Mouse (Mus musculus) neural tube, embryonic 12.5 days (tissue): Measurements from ENCODE around the gene Stxbp1. TPM values are rescaled to one million over a fixed set of nuclear protein-coding genes. Genes with fewer than 3 reads are reported as not detected.
A peak's percentile ranks its signal among the peaks of the same experiment; 100 is the strongest.

ENCODE experiments used
- ATAC-seq: fragments of 200-750 bp; cut with Nextera tagmentation; 2 replicates; pipeline ENCODE4 v1.8.0; 2017; ENCODE audit warnings: low read depth, mild to moderate bottlenecking, moderate TSS enrichment, moderate library complexity; ENCODE audit not compliant: low FRiP score
- H3K27ac ChIP-seq: fragments of 300-500 bp; sonication (generic); 2 replicates; pipeline ENCODE4 v1.5.1; 2016
- H3K27me3 ChIP-seq: fragments of 300-500 bp; sonication (generic); replicated peaks from 2 replicates; pipeline ENCODE4 v1.6.1; 2016; ENCODE audit warnings: mild to moderate bottlenecking
- H3K36me3 ChIP-seq: fragments of 300-500 bp; sonication (generic); 2 replicates; pipeline ENCODE4 v1.6.1; 2016; ENCODE audit warnings: mild to moderate bottlenecking
- H3K4me1 ChIP-seq: fragments of 300-500 bp; sonication (generic); 2 replicates; pipeline ENCODE4 v1.6.1; 2016
- H3K4me2 ChIP-seq: fragments of 300-500 bp; sonication (generic); replicated peaks from 2 replicates; pipeline ENCODE4 v1.6.1; 2016; ENCODE audit warnings: mild to moderate bottlenecking
- H3K4me3 ChIP-seq: fragments of 300-500 bp; sonication (generic); 2 replicates; pipeline ENCODE4 v1.5.1; 2016
- H3K9ac ChIP-seq: fragments of 300-500 bp; sonication (generic); 2 replicates; pipeline ENCODE4 v1.6.1; 2016; ENCODE audit warnings: mild to moderate bottlenecking
- H3K9me3 ChIP-seq: fragments of 300-500 bp; sonication (generic); 2 replicates; pipeline ENCODE4 v1.6.1; 2016; ENCODE audit warnings: mild to moderate bottlenecking
- WGBS: fragments of 180-500 bp; shearing (Covaris S2); methylation state at CpG from one replicate; pipeline ENCODE4 v1.1.7; 2016; 5-methylcytosine and 5-hydroxymethylcytosine counted together
- polyA plus RNA-seq: library from polyadenylated mRNA; unstranded; fragments of >200 nt; fragmentation: Nextera tagmentation; extraction: Ambion mirVana; gene quantifications from 2 replicates; pipeline ENCODE4 v1.2.1, GENCODE M21; 2016

Gene Stxbp1
- polyA plus RNA-seq, 1 experiment from 2014 or later, result 130 TPM

DNA sequence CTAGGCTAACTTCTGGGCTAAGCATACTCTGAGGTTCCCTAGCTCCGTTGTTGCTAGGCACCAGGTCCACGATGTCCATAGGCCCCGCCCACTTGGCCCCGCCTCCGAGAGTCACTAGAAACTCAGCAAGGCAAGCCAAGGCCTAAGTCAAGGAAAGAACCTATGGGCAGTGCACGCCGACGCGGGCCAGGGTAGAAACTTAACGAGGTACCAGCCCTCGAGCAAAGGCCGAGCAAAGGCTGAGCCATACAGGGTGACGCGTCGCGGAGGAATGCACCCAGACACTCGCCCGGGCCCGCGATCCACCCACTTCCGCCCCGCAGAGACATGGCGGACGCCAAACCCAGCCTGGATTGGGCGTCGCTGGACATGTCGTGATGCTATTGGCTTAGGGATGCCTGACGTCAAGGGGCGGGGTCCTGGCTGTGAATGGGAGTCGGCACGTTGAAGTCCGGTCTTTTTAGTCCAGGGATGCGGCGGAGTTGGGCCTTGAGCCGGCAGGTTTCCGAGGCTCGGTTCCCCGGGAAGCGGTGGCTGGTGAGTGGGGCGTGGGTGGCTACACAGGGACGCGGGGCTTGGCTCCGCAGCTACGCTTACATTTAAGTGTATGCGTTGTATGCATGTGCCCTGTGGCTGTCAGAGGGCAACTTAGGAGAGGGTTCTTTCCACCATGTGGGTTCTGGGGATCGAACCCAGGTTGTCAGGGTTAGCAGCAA lies 71.5 kb downstream of the Stxbp1 start, which contains the start of the genes Ttc16 and Ptrh1:
Gene Ttc16 (minus strand): TSS at position 275 of the 716 bp plus-strand sequence.
Gene Ptrh1 (plus strand): TSS at position 428 of the 716 bp plus-strand sequence.
- peak within 1 kb of the TSS; percentile 45; the same call in 1 of the 2 replicates for H3K9ac ChIP-seq

DNA sequence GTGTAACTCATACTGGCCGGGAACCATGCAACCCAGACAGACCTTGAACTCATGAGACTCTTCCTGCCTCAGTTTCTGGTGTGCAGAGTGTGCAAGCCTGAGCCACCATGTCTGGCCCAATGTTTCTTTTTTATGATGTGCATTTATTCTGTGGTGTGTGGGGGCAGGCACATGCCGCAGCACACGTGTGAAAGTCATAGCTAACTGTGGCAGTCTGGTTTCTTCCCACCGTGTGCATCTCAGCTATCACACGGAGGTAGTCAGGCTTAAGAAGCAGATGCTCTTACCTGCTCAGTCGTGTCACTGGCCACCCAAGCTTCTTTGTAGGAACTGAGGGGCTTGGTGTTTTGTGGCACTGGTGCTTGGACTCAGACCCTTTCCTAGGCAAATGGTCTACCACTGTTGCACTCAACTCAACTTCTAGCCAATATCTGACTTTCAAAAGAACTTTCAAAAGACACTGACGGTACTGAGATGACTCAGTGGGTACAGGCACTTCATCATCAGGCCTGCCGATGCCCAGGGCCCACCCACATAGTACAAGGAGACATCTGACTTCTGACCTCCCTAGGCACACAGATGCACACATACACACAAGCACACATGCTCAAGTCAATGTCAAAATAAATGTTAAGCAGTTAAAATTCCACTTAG lies 74.3 kb downstream of the Stxbp1 start:
- Histone ChIP-seq H3K27ac (no peak overlapping the region), H3K4me1 (peaks cover 18% of the 10 kb centered on the region), H3K4me3 (no peak overlapping the region), H3K36me3 (no peaks in the 10 kb centered on the region), H3K27me3 (0 out of 2 replicates have a peak, but pooled peaks cover 6% of the 10 kb centered on the region), H3K4me2 (no peak overlapping the region), H3K9me3 (no peaks in the 10 kb centered on the region), H3K9ac (no peak overlapping the region)
- no peak for ATAC-seq
- 85% methylated on average over 8 of the region's 8 CpGs for WGBS

More for the DNA sequence above, 71.5 kb downstream of the Stxbp1 start, which contains the start of the genes Ttc16 and Ptrh1:
- peak; percentile 97 for ATAC-seq
- H3K4me1 ChIP-seq, result peaks cover 18% of the 10 kb centered on the region
- WGBS, result under 1% methylated on average over 46 of the region's 46 CpGs
- H3K27me3 ChIP-seq, result 0 out of 2 replicates have a peak, but pooled peaks cover 6% of the 10 kb centered on the region
- peak within 1 kb of the TSS; percentile 60 for H3K4me3 ChIP-seq
- no peaks in the 10 kb centered on the region for H3K36me3 ChIP-seq
- no peak within 1 kb of the TSS for H3K27ac ChIP-seq
- no peaks in the 10 kb centered on the region for H3K9me3 ChIP-seq
- peak within 1 kb of the TSS; percentile 69 for H3K4me2 ChIP-seq

DNA sequence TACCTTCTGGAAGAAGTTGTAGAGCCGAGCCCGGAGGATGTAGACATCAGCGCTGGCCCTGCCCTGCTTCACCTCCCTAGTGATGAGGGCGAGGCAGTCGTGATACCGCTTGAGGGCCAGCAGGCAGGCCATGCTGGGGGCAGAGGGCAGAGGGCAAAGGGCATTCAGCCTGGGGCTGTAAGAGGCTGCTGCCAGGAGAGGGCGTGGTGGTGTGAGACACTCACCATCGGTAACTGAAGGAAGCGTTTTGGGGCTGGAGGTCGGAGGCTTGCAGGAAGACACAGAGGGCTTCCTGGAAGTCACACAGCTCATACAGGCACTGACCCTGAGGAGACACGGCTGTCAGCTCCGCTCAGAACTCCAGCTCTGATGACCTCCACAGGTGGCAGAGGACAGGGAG lies 75.2 kb downstream of the Stxbp1 start:
- H3K4me2 ChIP-seq, result no peak overlapping the region
- H3K9ac ChIP-seq, result no peak overlapping the region
- H3K27ac ChIP-seq, result no peak overlapping the region
- no peaks in the 10 kb centered on the region for H3K9me3 ChIP-seq
- peaks cover 22% of the 10 kb centered on the region for H3K4me1 ChIP-seq
- no peak overlapping the region for H3K4me3 ChIP-seq
- H3K27me3 ChIP-seq, result 0 out of 2 replicates have a peak, but pooled peaks cover 4% of the 10 kb centered on the region
- H3K36me3 ChIP-seq, result no peaks in the 10 kb centered on the region
- no peak for ATAC-seq
- 32% methylated on average over 12 of the region's 12 CpGs for WGBS

DNA sequence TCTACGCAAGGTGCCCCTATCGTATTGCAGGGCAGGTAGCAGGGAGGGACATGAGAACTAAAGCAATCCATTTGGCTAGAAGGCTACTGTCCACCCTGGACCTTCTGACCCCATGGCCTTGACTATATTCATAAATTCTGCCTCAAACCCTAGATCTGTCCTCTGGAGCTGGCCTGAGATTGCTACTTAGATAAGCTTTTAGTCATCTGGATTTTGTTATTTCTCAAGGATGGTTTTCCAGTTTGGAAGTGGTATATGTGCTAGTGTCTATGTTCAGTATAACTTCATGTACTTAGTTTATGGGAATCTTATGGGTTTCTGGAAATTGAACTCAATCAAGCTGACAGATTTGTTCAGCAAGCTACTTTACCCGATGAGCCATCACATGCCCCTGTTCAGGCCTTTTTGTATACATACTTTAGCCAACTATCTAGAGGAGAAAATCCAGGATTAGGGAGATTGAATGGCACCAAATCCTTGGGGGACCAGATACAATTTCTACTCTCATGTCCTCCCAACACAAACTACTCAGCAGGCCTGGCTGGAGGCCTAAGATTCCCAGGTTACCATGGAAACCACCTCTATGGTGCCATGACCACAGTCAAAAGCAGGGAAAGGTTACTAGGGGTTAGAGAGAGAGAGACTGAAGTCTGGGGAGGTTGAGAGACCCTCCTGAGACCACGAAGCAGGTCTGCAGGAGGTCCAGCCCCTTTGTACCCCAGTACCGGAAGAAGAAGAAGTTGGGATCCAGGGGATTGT lies 77.5 kb downstream of the Stxbp1 start:
- H3K27ac ChIP-seq, result no peak overlapping the region
- H3K4me2 ChIP-seq, result no peak overlapping the region
- no peak overlapping the region for H3K9ac ChIP-seq
- H3K27me3 ChIP-seq, result no peaks in the 10 kb centered on the region
- no peaks in the 10 kb centered on the region for H3K9me3 ChIP-seq
- H3K4me1 ChIP-seq, result 0 out of 2 replicates have a peak, but pooled peaks cover 10% of the 10 kb centered on the region
- no peaks in the 10 kb centered on the region for H3K36me3 ChIP-seq
- no peak overlapping the region for H3K4me3 ChIP-seq
- ATAC-seq, result no peak
- 73% methylated on average over 5 of the region's 5 CpGs for WGBS

DNA sequence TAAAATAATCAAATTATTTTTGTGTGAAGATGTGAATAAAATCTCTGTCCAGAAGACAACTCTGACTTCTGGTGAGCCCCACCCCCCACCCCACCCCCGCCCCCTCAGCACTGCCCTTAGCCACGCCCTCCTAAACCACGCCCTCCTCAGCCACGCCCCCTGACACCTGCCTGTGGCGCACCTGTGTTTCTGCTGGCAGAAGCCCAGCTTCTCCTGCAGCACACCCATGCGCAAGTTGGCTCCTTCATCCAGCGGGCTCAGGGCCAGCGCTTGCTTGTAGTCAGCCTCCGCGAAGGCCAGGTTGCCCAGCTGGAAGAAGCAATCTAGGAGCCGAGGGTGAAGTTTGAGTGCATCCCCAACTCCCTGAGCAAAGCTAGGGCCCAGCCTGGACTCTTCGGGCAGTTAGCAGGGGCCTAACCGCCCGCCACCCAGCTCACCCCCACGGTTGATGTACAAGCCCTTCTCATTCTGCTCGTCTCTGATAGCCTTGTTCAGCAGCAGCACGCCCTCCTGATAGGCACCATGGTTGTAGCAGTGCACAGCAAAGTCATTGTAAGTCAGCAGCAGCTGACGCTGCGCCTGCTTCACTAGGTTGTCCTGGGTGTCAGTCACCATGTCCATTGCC lies 78.3 kb downstream of the Stxbp1 start:
- no peak overlapping the region for H3K4me3 ChIP-seq
- no peak overlapping the region for H3K9ac ChIP-seq
- H3K27me3 ChIP-seq, result no peaks in the 10 kb centered on the region
- WGBS, result 55% methylated on average over 19 of the region's 19 CpGs
- no peak overlapping the region for H3K4me2 ChIP-seq
- no peaks in the 10 kb centered on the region for H3K9me3 ChIP-seq
- H3K36me3 ChIP-seq, result no peaks in the 10 kb centered on the region
- 0 out of 2 replicates have a peak, but pooled peaks cover 10% of the 10 kb centered on the region for H3K4me1 ChIP-seq
- no peak overlapping the region for H3K27ac ChIP-seq
- ATAC-seq, result no peak

DNA sequence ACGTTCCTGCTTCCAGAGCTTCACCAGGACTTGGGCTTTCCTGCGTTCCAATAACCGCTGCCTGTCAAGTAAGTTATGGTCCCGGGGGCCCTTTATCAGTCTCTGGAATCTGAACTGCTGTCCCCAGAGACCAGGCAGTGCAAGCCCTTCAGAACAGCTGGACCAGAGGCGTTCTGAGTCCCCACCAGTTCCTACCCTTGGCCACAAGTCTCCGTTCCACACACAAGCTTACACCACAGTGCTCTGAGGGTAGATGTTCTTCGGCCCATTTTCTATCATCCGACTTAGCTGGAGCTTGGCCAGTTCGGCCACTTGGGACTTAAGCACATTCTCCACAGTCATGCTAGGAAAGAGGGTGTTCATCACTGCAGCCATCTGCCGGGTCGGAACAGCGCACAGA lies 79.8 kb downstream of the Stxbp1 start:
- Histone ChIP-seq H3K4me3 (no peak overlapping the region), H3K9me3 (no peaks in the 10 kb centered on the region)

DNA sequence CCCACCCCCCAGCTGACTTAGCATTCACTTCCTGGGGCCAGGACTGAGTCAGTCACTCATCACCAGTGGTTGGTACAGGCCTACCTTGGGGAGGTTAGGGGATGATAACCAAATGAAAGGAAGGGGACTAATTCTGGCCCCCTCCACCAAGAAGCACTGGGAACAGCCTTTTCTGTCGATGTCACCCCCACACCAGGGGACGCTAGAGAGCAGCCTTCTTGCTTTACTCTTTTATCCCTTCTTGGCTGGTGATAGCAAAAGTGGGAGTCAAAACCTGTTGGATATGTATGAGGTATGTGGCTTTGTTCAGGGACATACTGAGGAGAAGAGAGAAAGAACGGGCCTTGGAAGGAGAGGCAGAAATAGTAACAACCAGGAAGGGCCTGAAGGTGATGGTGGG lies 83.7 kb downstream of the Stxbp1 start:
- no peak for ATAC-seq
- Histone ChIP-seq H3K9me3 (no peaks in the 10 kb centered on the region), H3K4me2 (no peak overlapping the region), H3K9ac (no peak overlapping the region), H3K4me3 (no peak overlapping the region), H3K27ac (no peak overlapping the region), H3K27me3 (no peaks in the 10 kb centered on the region), H3K4me1 (0 out of 2 replicates have a peak, but pooled peaks cover 6% of the 10 kb centered on the region), H3K36me3 (peaks cover 30% of the 10 kb centered on the region)
- 84% methylated on average over 3 of the region's 3 CpGs for WGBS

More for the DNA sequence above, 79.8 kb downstream of the Stxbp1 start:
- Histone ChIP-seq H3K4me1 (0 out of 2 replicates have a peak, but pooled peaks cover 10% of the 10 kb centered on the region), H3K27ac (no peak overlapping the region), H3K4me2 (no peak overlapping the region), H3K27me3 (no peaks in the 10 kb centered on the region), H3K36me3 (peaks cover 11% of the 10 kb centered on the region), H3K9ac (no peak overlapping the region)
- WGBS, result 73% methylated on average over 12 of the region's 12 CpGs
- ATAC-seq, result no peak

DNA sequence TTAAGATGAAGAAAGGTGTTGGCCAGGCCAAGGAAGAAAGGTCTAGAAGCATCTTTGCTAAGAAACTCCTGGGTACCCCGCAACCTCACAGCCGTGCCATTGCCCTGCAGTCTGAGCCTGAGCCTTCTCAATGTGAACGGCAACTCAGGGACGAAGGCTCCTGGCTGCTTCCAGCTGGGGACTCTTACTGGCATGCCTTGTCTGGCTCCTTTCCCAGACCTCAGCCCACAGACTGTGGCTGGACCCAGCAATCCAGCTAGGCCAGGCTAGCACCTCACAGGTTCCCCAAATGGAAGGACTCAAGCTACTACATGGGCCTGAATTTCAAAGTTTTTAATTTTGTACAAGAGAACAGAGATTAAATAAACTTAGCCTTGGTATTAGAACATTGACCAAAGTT lies 85.2 kb downstream of the Stxbp1 start:
- WGBS, result 93% methylated on average over 4 of the region's 4 CpGs
- Histone ChIP-seq H3K9me3 (no peaks in the 10 kb centered on the region), H3K4me1 (0 out of 2 replicates have a peak, but pooled peaks cover 2% of the 10 kb centered on the region), H3K9ac (no peak overlapping the region), H3K36me3 (peaks cover 30% of the 10 kb centered on the region), H3K27me3 (no peaks in the 10 kb centered on the region), H3K4me3 (no peak overlapping the region), H3K4me2 (no peak overlapping the region), H3K27ac (no peak overlapping the region)
- no peak for ATAC-seq

DNA sequence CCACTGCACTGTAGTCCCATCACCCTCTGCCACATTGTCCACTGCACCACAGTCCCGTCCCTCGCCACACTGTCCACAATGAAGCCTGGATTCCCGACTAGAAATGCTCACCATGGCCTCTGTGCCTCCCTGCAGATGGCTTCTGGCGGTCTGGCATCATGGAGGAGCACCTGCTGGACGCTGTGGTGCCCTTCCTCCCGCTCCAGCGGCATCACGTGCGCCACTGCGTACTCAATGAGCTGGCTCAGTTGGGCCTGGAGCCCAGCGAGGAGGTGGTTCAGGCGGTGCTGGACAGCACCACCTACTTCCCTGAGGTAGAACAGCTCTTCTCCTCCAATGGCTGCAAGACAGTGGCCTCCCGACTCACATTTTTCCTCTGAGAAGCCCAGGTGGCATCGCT lies 85.7 kb downstream of the Stxbp1 start:
- H3K9ac ChIP-seq, result no peak overlapping the region
- H3K36me3 ChIP-seq, result peaks cover 30% of the 10 kb centered on the region
- no peaks in the 10 kb centered on the region for H3K9me3 ChIP-seq
- ATAC-seq, result no peak
- H3K4me2 ChIP-seq, result no peak overlapping the region
- no peak overlapping the region for H3K27ac ChIP-seq
- no peaks in the 10 kb centered on the region for H3K4me1 ChIP-seq
- H3K27me3 ChIP-seq, result no peaks in the 10 kb centered on the region
- 88% methylated on average over 14 of the region's 14 CpGs for WGBS
- H3K4me3 ChIP-seq, result no peak overlapping the region

DNA sequence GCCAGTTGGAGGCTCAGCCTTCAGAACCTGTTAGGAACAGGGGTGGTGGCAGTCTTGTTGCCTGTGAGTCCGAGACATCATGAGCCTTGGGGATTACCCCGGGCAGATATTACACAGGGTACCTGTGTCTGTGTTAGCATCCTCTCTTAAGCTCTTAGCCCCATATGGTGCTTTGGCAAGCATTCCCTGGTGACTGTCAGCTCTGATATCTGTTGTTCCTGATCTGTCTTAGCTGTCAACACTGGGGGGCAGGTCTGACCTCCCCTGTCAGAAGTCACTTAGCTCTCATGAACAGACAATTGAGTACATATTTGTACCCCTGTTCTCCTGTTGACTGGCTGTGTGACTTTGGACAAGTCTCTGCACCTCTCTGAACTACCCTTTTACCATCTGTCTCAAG lies 88.0 kb downstream of the Stxbp1 start:
- H3K9ac ChIP-seq, result 0 out of 2 replicates have a peak overlapping the region, but pooled peaks have one; percentile 1
- ATAC-seq, result no peak
- H3K27me3 ChIP-seq, result no peaks in the 10 kb centered on the region
- peaks cover 43% of the 10 kb centered on the region for H3K36me3 ChIP-seq
- 92% methylated on average over 2 of the region's 2 CpGs for whole genome bisulfite sequencing
- no peak overlapping the region for H3K4me2 ChIP-seq
- no peak overlapping the region for H3K27ac ChIP-seq
- H3K4me3 ChIP-seq, result no peak overlapping the region
- no peaks in the 10 kb centered on the region for H3K4me1 ChIP-seq
- no peaks in the 10 kb centered on the region for H3K9me3 ChIP-seq

DNA sequence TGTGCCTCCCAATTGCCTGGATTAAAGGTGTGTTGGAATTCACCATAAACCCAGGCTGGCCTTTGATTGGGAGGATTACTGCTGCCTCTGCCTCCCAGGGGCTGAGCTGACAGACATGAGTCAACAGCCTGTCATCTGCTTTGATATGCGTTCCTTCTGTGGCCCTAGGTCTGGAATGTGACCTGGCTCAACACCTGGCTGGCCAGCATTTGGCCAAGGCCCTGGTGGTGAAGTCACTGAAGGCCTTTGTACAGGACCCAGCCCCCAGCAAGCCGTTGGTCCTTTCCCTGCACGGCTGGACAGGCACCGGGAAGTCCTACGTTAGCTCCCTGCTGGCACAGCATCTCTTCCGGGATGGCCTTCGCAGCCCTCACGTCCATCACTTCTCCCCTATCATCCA lies 88.5 kb downstream of the Stxbp1 start:
- Histone ChIP-seq H3K4me2 (no peak overlapping the region), H3K27me3 (no peaks in the 10 kb centered on the region), H3K9ac (no peak overlapping the region), H3K36me3 (peaks cover 45% of the 10 kb centered on the region), H3K4me1 (no peaks in the 10 kb centered on the region), H3K9me3 (no peaks in the 10 kb centered on the region), H3K4me3 (no peak overlapping the region), H3K27ac (no peak overlapping the region)
- no peak for ATAC-seq
- 86% methylated on average over 8 of the region's 8 CpGs for WGBS
